Mouse (Mus musculus): Measurements from ENCODE around the gene B230217C12Rik. TPM values are rescaled to one million over a fixed set of nuclear protein-coding genes. Genes with fewer than 3 reads are reported as not detected.
"Not testable (repeated sequence)": the region's sequence is repeated elsewhere in the genome, so short reads cannot be mapped to it uniquely, and the experiment has no call there.

The B230217C12Rik gene
- polyA plus RNA-seq, 1 experiment, result 3.5 TPM

DNA sequence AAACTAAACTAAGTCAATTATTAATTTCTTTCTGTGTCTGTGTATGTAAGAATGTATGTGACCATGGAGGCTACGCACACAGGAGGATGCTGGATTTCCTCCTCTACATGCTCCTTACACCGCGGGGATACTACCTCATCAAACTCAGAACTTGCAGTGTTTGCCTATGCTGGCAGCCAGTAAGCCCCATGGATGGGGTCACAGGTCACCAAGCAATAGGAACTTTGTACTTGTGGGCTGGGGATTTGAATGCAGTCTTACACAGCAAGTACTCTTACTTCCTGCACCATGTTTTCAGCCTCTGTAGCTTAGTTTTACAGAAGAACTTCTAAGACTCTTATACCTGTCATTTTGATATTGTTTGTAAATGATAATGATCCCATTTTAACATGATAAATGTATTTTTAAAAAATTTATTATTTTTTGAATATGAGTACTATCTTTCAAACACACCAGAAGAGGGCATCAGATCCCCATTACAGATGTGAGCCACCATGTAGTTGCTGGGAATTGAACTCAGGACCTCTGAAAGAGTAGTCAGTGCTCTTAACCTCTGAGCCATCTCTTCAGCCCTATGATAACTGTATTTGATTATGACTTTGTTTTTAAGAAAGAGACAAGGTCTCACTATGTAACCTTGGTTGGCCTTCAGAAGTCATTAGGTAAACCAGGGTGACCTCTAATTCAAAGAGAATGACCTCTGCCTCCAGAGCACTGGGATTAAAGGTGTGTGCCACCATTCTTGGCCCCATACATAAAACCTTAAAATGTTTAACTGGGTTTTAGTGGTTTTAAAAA is 25.7 kb downstream of the B230217C12Rik start:
- H3K4me3 ChIP-seq (ENCODE audit: control insufficient read depth, low read depth, low read length), result no peak overlapping the region
- no peaks in the 10 kb centered on the region; the same call in 1 of the 2 replicates for H3K36me3 ChIP-seq (ENCODE audit: control insufficient read depth, insufficient read depth, low read length)
- H3K27me3 ChIP-seq (ENCODE audit: control insufficient read depth, insufficient read depth, low read length), result no peaks in the 10 kb centered on the region
- no peaks in the 10 kb centered on the region for H3K4me1 ChIP-seq (ENCODE audit: control insufficient read depth, insufficient read depth, low read length)
- TF ChIP-seq CTCF (IDR thresholded peaks at IDR 0.05; ENCODE audit: control insufficient read depth, insufficient read depth, insufficient replicate concordance, low read depth, low read length), result no peak
- no peak for TF ChIP-seq POLR2A (IDR thresholded peaks at IDR 0.05; ENCODE audit: control insufficient read depth, low read depth, low read length)
- no peak overlapping the region for H3K27ac ChIP-seq (ENCODE audit: control insufficient read depth, insufficient read depth, low read depth, low read length)

- Histone ChIP-seq H3K4me1 (ENCODE audit: control insufficient read depth, insufficient read depth, low read length) (no peaks in the 10 kb centered on the region), H3K4me3 (ENCODE audit: control insufficient read depth, low read depth, low read length) (no peak overlapping the region), H3K36me3 (ENCODE audit: control insufficient read depth, insufficient read depth, low read length) (no peaks in the 10 kb centered on the region; the same call in 1 of the 2 replicates), H3K27ac (ENCODE audit: control insufficient read depth, insufficient read depth, low read depth, low read length) (no peak overlapping the region), H3K27me3 (ENCODE audit: control insufficient read depth, insufficient read depth, low read length) (no peaks in the 10 kb centered on the region)
- TF ChIP-seq CTCF (IDR thresholded peaks at IDR 0.05; ENCODE audit: control insufficient read depth, insufficient read depth, insufficient replicate concordance, low read depth, low read length), result no peak
- no peak for TF ChIP-seq POLR2A (IDR thresholded peaks at IDR 0.05; ENCODE audit: control insufficient read depth, low read depth, low read length)
Measured at GRCm38 (mm10) chr11:97867591-97867990, 27.0 kb downstream of the B230217C12Rik start.

DNA sequence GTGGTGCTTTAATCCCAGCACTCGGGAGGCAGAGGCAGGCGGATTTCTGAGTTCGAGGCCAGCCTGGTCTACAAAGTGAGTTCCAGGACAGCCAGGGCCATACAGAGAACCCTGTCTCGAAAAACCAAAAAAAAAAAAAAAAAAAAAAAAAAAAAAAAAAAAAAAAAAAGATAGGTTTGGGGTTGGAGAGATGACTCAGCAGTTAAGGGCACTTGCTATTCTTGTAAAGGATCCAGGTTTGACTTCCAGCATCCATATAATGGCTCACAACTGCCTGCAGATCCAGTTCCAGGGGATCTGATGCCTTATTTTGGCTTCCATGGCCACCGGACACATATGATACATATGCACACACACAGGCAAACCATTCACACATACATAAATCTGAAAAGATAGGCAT is 31.8 kb downstream of the B230217C12Rik start:
- not testable (repeated sequence) for H3K27me3 ChIP-seq (ENCODE audit: control insufficient read depth, insufficient read depth, low read length); H3K4me1 ChIP-seq (ENCODE audit: control insufficient read depth, insufficient read depth, low read length); H3K27ac ChIP-seq (ENCODE audit: control insufficient read depth, insufficient read depth, low read depth, low read length); H3K36me3 ChIP-seq (ENCODE audit: control insufficient read depth, insufficient read depth, low read length); H3K4me3 ChIP-seq (ENCODE audit: control insufficient read depth, low read depth, low read length)

DNA sequence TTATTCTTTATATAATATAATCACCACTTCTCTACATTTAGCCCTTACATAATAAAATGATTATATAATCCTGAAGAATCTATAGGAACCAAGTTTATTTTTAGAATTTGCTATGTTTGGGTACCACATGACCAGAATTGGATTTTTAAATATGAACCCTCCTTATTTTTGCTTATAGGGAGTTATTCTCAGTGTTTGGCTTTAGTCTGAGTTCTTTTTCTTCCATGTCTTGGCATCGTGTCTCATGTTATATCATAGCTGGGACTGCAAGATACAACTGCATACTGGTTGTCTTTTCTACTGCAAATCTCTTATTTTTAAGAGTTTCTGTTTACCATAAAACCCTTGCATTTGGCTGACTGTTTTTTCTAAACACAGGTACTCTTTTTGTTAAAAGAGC is 33.8 kb downstream of the B230217C12Rik start:
- TF ChIP-seq POLR2A (IDR thresholded peaks at IDR 0.05; ENCODE audit: control insufficient read depth, low read depth, low read length) (no peak), CTCF (IDR thresholded peaks at IDR 0.05; ENCODE audit: control insufficient read depth, insufficient read depth, insufficient replicate concordance, low read depth, low read length) (no peak)
- Histone ChIP-seq H3K27ac (ENCODE audit: control insufficient read depth, insufficient read depth, low read depth, low read length) (no peak overlapping the region), H3K27me3 (ENCODE audit: control insufficient read depth, insufficient read depth, low read length) (no peaks in the 10 kb centered on the region)

GRCm38 (mm10) chr11:97877341-97877740 is 36.8 kb downstream of the B230217C12Rik start:
- H3K27ac ChIP-seq (ENCODE audit: control insufficient read depth, insufficient read depth, low read depth, low read length), result no peak overlapping the region
- no peak overlapping the region for H3K4me3 ChIP-seq (ENCODE audit: control insufficient read depth, low read depth, low read length)
- H3K4me1 ChIP-seq (ENCODE audit: control insufficient read depth, insufficient read depth, low read length), result no peaks in the 10 kb centered on the region
- no peaks in the 10 kb centered on the region for H3K27me3 ChIP-seq (ENCODE audit: control insufficient read depth, insufficient read depth, low read length)
- no peaks in the 10 kb centered on the region for H3K36me3 ChIP-seq (ENCODE audit: control insufficient read depth, insufficient read depth, low read length)
- TF ChIP-seq POLR2A (IDR thresholded peaks at IDR 0.05; ENCODE audit: control insufficient read depth, low read depth, low read length) (no peak), CTCF (IDR thresholded peaks at IDR 0.05; ENCODE audit: control insufficient read depth, insufficient read depth, insufficient replicate concordance, low read depth, low read length) (no peak)

More for the DNA sequence above, 33.8 kb downstream of the B230217C12Rik start:
- H3K36me3 ChIP-seq (ENCODE audit: control insufficient read depth, insufficient read depth, low read length), result no peaks in the 10 kb centered on the region
- no peak overlapping the region for H3K4me3 ChIP-seq (ENCODE audit: control insufficient read depth, low read depth, low read length)
- no peaks in the 10 kb centered on the region for H3K4me1 ChIP-seq (ENCODE audit: control insufficient read depth, insufficient read depth, low read length)

DNA sequence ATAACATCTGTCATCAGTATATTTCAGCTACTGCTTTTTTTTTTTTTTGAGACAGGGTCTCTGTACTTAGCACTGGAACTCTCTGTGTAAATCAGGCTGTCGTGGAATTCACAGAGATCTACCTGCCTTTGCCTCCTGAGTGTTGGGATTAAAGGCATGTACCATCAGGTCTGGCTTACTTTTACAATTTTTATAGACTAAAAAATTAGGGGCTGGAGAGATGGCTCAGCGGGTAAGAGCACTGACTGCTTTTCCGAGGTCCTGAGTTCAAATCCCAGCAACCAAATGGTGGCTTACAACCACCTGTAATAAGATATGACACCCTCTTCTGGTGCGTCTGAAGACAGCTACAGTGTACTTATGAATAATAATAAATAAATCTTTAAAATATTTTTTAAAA is 39.8 kb downstream of the B230217C12Rik start:
- peaks cover 6% of the 10 kb centered on the region; the same call in 1 of the 2 replicates for H3K4me1 ChIP-seq (ENCODE audit: control insufficient read depth, insufficient read depth, low read length)
- no peaks in the 10 kb centered on the region for H3K27me3 ChIP-seq (ENCODE audit: control insufficient read depth, insufficient read depth, low read length)
- H3K4me3 ChIP-seq (ENCODE audit: control insufficient read depth, low read depth, low read length), result no peak overlapping the region
- no peaks in the 10 kb centered on the region for H3K36me3 ChIP-seq (ENCODE audit: control insufficient read depth, insufficient read depth, low read length)
- H3K27ac ChIP-seq (ENCODE audit: control insufficient read depth, insufficient read depth, low read depth, low read length), result no peak overlapping the region
- TF ChIP-seq CTCF (IDR thresholded peaks at IDR 0.05; ENCODE audit: control insufficient read depth, insufficient read depth, insufficient replicate concordance, low read depth, low read length), result no peak
- TF ChIP-seq POLR2A (IDR thresholded peaks at IDR 0.05; ENCODE audit: control insufficient read depth, low read depth, low read length), result no peak

DNA sequence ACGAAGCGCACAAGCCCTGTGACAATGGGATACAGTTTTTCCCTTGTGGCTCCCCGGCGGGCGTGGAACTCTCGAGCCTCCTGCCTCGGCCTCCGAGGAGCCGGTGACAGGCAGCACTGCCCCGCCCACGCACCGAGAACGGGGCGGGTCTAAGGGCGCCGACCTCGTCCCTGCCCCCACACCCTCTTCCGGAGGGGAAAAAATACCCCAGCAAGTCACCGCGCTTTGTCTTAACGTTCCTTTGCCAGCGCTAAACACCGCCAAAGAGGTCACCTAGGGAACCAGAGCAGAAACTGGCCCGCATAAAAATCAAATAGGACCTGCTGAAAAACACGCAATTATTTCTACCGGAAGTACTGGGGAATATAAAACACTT is 43.0 kb downstream of the B230217C12Rik start:
- no peaks in the 10 kb centered on the region for H3K27me3 ChIP-seq (ENCODE audit: control insufficient read depth, insufficient read depth, low read length)
- no peaks in the 10 kb centered on the region for H3K36me3 ChIP-seq (ENCODE audit: control insufficient read depth, insufficient read depth, low read length)
- peak overlapping the region; percentile 94 for H3K4me3 ChIP-seq (ENCODE audit: control insufficient read depth, low read depth, low read length)
- H3K4me1 ChIP-seq (ENCODE audit: control insufficient read depth, insufficient read depth, low read length), result peaks cover 6% of the 10 kb centered on the region; the same call in 1 of the 2 replicates
- TF ChIP-seq CTCF (IDR thresholded peaks at IDR 0.05; ENCODE audit: control insufficient read depth, insufficient read depth, insufficient replicate concordance, low read depth, low read length), result no peak
- no peak for TF ChIP-seq POLR2A (IDR thresholded peaks at IDR 0.05; ENCODE audit: control insufficient read depth, low read depth, low read length)
- peak overlapping the region; percentile 97 for H3K27ac ChIP-seq (ENCODE audit: control insufficient read depth, insufficient read depth, low read depth, low read length)

Measured in testis, adult 2 months (tissue).